Mouse (Mus musculus) stomach, postnatal 0 days (tissue): ENCODE data around the gene Kcna1. TPM values are rescaled to one million over a fixed set of nuclear protein-coding genes. Genes with fewer than 3 reads are reported as not detected.

Experiments used
- ATAC-seq: fragments of 200-750 bp; cut with Nextera tagmentation; 2 replicates; pipeline ENCODE4 v1.8.0; 2017; ENCODE audit not compliant: low FRiP score, low TSS enrichment
- DNase-seq: peaks from one replicate; pipeline ENCODE4 v3.0.0-alpha.2; 2016; ENCODE audit warnings: low spot score
- H3K27ac ChIP-seq: fragments of 300-500 bp; sonication (generic); replicated peaks from 2 replicates; pipeline ENCODE4 v1.5.1; 2014; ENCODE audit warnings: mild to moderate bottlenecking, control low read depth
- H3K27me3 ChIP-seq: fragments of 300-500 bp; sonication (generic); 2 replicates; pipeline ENCODE4 v1.6.1; 2014; ENCODE audit warnings: low read length; ENCODE audit not compliant: control insufficient read depth, insufficient read depth
- H3K36me3 ChIP-seq: fragments of 300-500 bp; sonication (generic); 2 replicates; pipeline ENCODE4 v1.6.1; 2014; ENCODE audit warnings: low read length, mixed read lengths; ENCODE audit not compliant: control insufficient read depth, insufficient read depth
- H3K4me1 ChIP-seq: fragments of 300-500 bp; sonication (generic); replicated peaks from 2 replicates; pipeline ENCODE4 v1.6.1; 2014; ENCODE audit warnings: antibody characterized with exemption; ENCODE audit not compliant: control insufficient read depth, insufficient read depth
- H3K4me2 ChIP-seq: fragments of 300-500 bp; sonication (generic); replicated peaks from 2 replicates; pipeline ENCODE4 v1.6.1; 2014; ENCODE audit warnings: low read depth, mild to moderate bottlenecking, control low read depth, moderate library complexity
- H3K4me3 ChIP-seq: fragments of 300-500 bp; sonication (generic); 2 replicates; pipeline ENCODE4 v1.5.1; 2014; ENCODE audit warnings: low read depth, low read length, control low read depth
- H3K9ac ChIP-seq: fragments of 300-500 bp; sonication (generic); 2 replicates; pipeline ENCODE4 v1.6.1; 2014; ENCODE audit warnings: mild to moderate bottlenecking, low read length, control low read depth, mixed read lengths
- H3K9me3 ChIP-seq: fragments of 300-500 bp; sonication (generic); 2 replicates; pipeline ENCODE4 v1.6.1; 2016; ENCODE audit warnings: low read length; ENCODE audit not compliant: control insufficient read depth
- CTCF ChIP-seq: IDR thresholded peaks from 2 replicates; pipeline ENCODE4 v1.5.1; 2016; ENCODE audit warnings: antibody characterized with exemption, low read depth, mild to moderate bottlenecking, moderate library complexity
- EP300 ChIP-seq: optimal IDR thresholded peaks from 2 replicates; pipeline ENCODE3; 2016; ENCODE audit warnings: antibody characterized with exemption
- WGBS: fragments of 180-500 bp; shearing (Covaris S2); extraction: QIAGEN DNeasy Blood & Tissue Kit; methylation state at CpG from one replicate; pipeline ENCODE4 v1.1.7; 2014; 5-methylcytosine and 5-hydroxymethylcytosine counted together
- polyA plus RNA-seq: library from polyadenylated mRNA; unstranded; fragments of >200 nt; fragmentation: Nextera tagmentation; extraction: Ambion mirVana; gene quantifications from 2 replicates; pipeline ENCODE4 v1.2.1, GENCODE M21; 2015

Gene Kcna1
- polyA plus RNA-seq, 1 experiment from 2014 or later, result 0.62 TPM

GRCm38 (mm10) chr6:126610746-126611145 is 35.4 kb downstream of the Kcna1 start:
- TF ChIP-seq CTCF (no peak), EP300 (no peak)
- 63% methylated on average over 4 of the region's 4 CpGs for WGBS
- no peaks in the 10 kb centered on the region for H3K4me1 ChIP-seq

GRCm38 (mm10) chr6:126609193-126609947 is 36.8 kb downstream of the Kcna1 start:
- Histone ChIP-seq H3K27ac (no peak overlapping the region), H3K4me2 (no peak overlapping the region), H3K9ac (no peak overlapping the region), H3K4me1 (no peaks in the 10 kb centered on the region), H3K9me3 (no peaks in the 10 kb centered on the region), H3K27me3 (no peaks in the 10 kb centered on the region), H3K4me3 (no peak overlapping the region), H3K36me3 (no peaks in the 10 kb centered on the region)
- WGBS, result 64% methylated on average over 17 of the region's 17 CpGs
- DNase-seq, result no peak
- ATAC-seq, result no peak
- no peak for TF ChIP-seq CTCF
- no peak for TF ChIP-seq EP300

More at GRCm38 (mm10) chr6:126610746-126611145, 35.4 kb downstream of the Kcna1 start:
- Histone ChIP-seq H3K9ac (no peak overlapping the region), H3K4me2 (no peak overlapping the region), H3K27me3 (no peaks in the 10 kb centered on the region), H3K4me3 (no peak overlapping the region), H3K27ac (no peak overlapping the region), H3K9me3 (no peaks in the 10 kb centered on the region), H3K36me3 (no peaks in the 10 kb centered on the region)
- DNase-seq (no peak), ATAC-seq (no peak)

GRCm38 (mm10) chr6:126601843-126602326 is 44.3 kb downstream of the Kcna1 start:
- H3K27ac ChIP-seq, result no peak overlapping the region
- no peak for ATAC-seq
- no peak overlapping the region for H3K9ac ChIP-seq
- H3K9me3 ChIP-seq, result no peaks in the 10 kb centered on the region
- no peaks in the 10 kb centered on the region for H3K27me3 ChIP-seq
- TF ChIP-seq CTCF, result no peak
- no peaks in the 10 kb centered on the region for H3K4me1 ChIP-seq
- 82% methylated on average over 13 of the region's 13 CpGs for WGBS
- H3K36me3 ChIP-seq, result no peaks in the 10 kb centered on the region
- no peak overlapping the region for H3K4me3 ChIP-seq
- no peak for DNase-seq
- H3K4me2 ChIP-seq, result no peak overlapping the region

- Histone ChIP-seq H3K36me3 (no peaks in the 10 kb centered on the region), H3K27ac (no peak overlapping the region), H3K27me3 (no peaks in the 10 kb centered on the region), H3K9me3 (no peaks in the 10 kb centered on the region), H3K4me1 (no peaks in the 10 kb centered on the region), H3K4me3 (no peak overlapping the region), H3K4me2 (no peak overlapping the region), H3K9ac (no peak overlapping the region)
- 85% methylated on average over 3 of the region's 3 CpGs for WGBS
- peak; percentile 18 for DNase-seq
- TF ChIP-seq CTCF (peak; percentile 62), EP300 (no peak)
- ATAC-seq, result no peak
Measured at GRCm38 (mm10) chr6:126599201-126599995, 46.8 kb downstream of the Kcna1 start.

- Histone ChIP-seq H3K27ac (no peak overlapping the region), H3K4me3 (no peak overlapping the region), H3K36me3 (no peaks in the 10 kb centered on the region), H3K4me2 (no peak overlapping the region), H3K9ac (no peak overlapping the region), H3K4me1 (no peaks in the 10 kb centered on the region), H3K27me3 (no peaks in the 10 kb centered on the region), H3K9me3 (no peaks in the 10 kb centered on the region)
- TF ChIP-seq EP300, result no peak
- TF ChIP-seq CTCF, result no peak
- WGBS, result 90% methylated on average over 4 of the region's 4 CpGs
- DNase-seq, result no peak
- no peak for ATAC-seq
Measured at GRCm38 (mm10) chr6:126597741-126598140, 48.4 kb downstream of the Kcna1 start.
